Mouse (Mus musculus) lung, adult 2 months (tissue): ENCODE results near the gene Cyp39a1.

Source experiments
- CTCF ChIP-seq: fragments of 200-500 bp; IDR thresholded peaks from 2 replicates; pipeline ENCODE4 v1.5.1; 2011; ENCODE audit warnings: mild to moderate bottlenecking, low read length, control low read depth; ENCODE audit not compliant: insufficient read depth
- POLR2A ChIP-seq: fragments of 200-500 bp; IDR thresholded peaks from 2 replicates; pipeline ENCODE4 v1.6.1; 2011; ENCODE audit warnings: low read depth, mild to moderate bottlenecking, control low read depth, low read length, borderline replicate concordance; ENCODE audit errors: extremely low read depth

GRCm38 (mm10) chr17:43731327-43731726 lies 64.1 kb downstream of the Cyp39a1 start:
- no peak for TF ChIP-seq CTCF
- no peak for TF ChIP-seq POLR2A
